Mouse (Mus musculus): ENCODE results near the gene Gm49339. TPM values are rescaled to one million over a fixed set of nuclear protein-coding genes. Genes with fewer than 3 reads are reported as not detected.

The Gm49339 gene
- polyA plus RNA-seq, 1 experiment from 2014 or later: 1.3 TPM

DNA sequence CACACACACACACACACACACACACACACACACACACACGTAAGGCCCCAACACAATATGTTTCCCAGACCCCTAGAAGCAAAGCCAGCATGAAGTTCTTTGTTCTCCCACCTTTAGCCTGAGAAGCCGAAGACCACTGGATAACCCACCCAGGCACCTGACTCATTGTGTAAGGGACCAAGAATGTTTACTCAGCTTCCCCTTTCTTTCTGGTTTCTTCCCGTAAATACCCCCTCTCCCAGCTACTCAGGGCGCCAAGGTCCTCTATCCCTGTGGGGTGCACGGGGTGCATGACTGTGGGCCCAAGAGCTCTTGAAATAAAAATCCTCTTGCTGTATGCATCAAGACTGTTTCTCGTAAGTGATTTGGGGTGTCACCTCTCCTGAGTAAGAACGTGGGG, 45.7 kb downstream of the Gm49339 start:
- Histone ChIP-seq H3K4me2 (replicated peaks) (no peak overlapping the region), H3K27ac (replicated peaks) (no peak overlapping the region), H3K27me3 (no peaks in the 10 kb centered on the region), H3K9ac (no peak overlapping the region), H3K36me3 (no peaks in the 10 kb centered on the region), H3K4me3 (replicated peaks) (no peak overlapping the region), H3K4me1 (no peaks in the 10 kb centered on the region), H3K9me3 (replicated peaks) (no peaks in the 10 kb centered on the region)
- ATAC-seq (ENCODE audit: insufficient number of reproducible peaks, low FRiP score, low TSS enrichment, low read depth): no peak
- 72% methylated on average over 7 of the region's 7 CpGs for WGBS

DNA sequence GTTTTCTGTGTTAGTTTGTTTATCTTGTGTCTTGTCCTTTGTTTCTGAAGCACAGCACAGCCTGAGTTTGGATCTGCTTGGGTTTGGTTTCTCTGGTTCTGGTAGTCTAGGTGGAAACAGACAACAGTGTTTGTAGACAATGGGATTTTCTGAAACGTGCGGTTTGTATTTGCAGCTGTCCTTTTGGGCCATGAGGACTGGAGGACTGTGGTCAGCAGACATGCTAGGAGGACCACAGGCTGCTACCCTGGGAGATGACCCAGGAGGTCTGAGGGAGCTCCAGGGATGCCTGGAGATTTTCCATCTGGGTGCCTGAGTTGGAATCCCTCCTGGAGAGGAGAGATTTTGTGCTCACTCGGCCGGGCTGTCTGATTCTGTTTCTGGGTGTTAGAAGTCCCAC, 46.2 kb downstream of the Gm49339 start:
- WGBS: 65% methylated on average over 4 of the region's 4 CpGs
- ATAC-seq (ENCODE audit: insufficient number of reproducible peaks, low FRiP score, low TSS enrichment, low read depth): no peak

DNA sequence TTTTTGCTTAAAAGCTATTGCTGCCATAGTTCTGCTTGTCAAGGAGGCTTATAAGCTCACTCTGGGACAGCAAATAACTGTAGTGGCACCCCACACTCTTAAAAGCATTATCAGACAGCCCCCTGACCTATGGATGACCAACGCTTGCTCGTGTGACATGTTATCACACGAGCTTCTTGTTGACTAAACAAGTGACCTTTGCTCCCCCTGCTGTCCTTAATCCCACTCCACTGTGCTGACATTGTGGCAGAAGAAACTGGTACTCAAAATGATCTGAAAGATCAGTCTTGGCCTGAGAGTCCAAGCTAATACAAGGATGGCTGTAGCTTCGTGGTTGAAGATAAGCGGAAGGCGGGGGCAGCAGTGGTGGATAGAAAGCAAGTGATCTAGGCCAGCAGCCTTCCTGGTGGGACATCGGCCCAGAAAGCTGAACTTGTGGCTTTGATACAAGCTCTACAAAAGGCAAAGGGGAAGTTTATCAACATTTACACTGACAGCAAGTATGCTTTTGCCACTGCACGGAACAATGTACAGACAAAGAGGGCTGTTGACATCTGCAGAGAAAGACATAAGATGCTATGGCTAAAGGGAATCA, 48.5 kb downstream of the Gm49339 start:
- Histone ChIP-seq H3K27ac (replicated peaks) (no peak overlapping the region), H3K4me3 (replicated peaks) (no peak overlapping the region), H3K4me1 (no peaks in the 10 kb centered on the region), H3K9me3 (replicated peaks) (no peaks in the 10 kb centered on the region), H3K9ac (no peak overlapping the region), H3K36me3 (no peaks in the 10 kb centered on the region), H3K27me3 (no peaks in the 10 kb centered on the region), H3K4me2 (replicated peaks) (no peak overlapping the region)
- 63% methylated on average over 8 of the region's 8 CpGs for WGBS
- no peak for ATAC-seq (ENCODE audit: insufficient number of reproducible peaks, low FRiP score, low TSS enrichment, low read depth)

More for the DNA sequence above, 46.2 kb downstream of the Gm49339 start:
- Histone ChIP-seq H3K4me2 (replicated peaks) (no peak overlapping the region), H3K4me3 (replicated peaks) (no peak overlapping the region), H3K27ac (replicated peaks) (no peak overlapping the region), H3K9me3 (replicated peaks) (no peaks in the 10 kb centered on the region), H3K27me3 (no peaks in the 10 kb centered on the region), H3K9ac (no peak overlapping the region), H3K4me1 (no peaks in the 10 kb centered on the region), H3K36me3 (no peaks in the 10 kb centered on the region)

DNA sequence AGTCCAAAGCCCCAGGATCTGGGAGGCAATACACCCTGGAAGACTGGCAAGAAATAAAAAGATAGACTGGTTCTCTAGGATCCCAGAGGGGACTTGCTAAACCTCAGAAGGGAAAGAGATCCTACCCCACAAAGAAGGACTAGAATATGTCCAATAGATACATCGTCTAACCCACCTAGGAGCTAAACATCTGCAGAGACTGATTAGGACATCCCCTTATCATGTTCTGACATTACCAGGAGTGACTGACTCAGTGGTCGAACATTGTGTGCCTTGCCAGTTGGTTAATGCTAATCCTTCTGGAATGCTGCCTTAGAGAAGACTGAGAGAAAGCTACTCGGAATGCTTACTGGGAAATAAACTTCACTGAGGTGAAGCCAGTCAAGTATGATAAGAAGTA, 49.1 kb downstream of the Gm49339 start:
- Histone ChIP-seq H3K4me1 (no peaks in the 10 kb centered on the region), H3K9ac (no peak overlapping the region), H3K4me2 (replicated peaks) (no peak overlapping the region), H3K9me3 (replicated peaks) (no peaks in the 10 kb centered on the region), H3K27me3 (no peaks in the 10 kb centered on the region), H3K27ac (replicated peaks) (no peak overlapping the region), H3K4me3 (replicated peaks) (no peak overlapping the region), H3K36me3 (no peaks in the 10 kb centered on the region)
- no peak for ATAC-seq (ENCODE audit: insufficient number of reproducible peaks, low FRiP score, low TSS enrichment, low read depth)
- WGBS: 62% methylated on average over 3 of the region's 3 CpGs

DNA sequence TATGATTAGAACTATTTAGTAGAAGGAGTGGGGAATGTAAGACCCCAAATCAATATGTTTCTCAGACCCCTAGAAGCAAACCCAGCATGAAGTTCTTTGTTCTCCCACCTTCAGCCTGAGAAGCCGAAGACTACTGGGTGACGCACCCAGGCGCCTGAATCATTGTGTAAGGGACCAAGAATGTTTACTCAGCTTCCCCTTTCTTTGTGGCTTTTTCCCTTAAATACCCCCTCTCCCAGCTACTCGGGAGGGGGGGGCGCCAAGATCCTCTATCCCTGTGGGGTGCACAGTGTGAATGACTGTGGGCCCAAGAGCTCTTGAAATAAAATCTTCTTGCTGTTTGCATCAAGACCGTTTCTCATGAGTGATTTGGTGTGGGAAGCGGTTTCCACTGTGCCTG, 50.4 kb downstream of the Gm49339 start:
- Histone ChIP-seq H3K36me3 (no peaks in the 10 kb centered on the region), H3K27me3 (no peaks in the 10 kb centered on the region), H3K4me3 (replicated peaks) (no peak overlapping the region), H3K9ac (no peak overlapping the region), H3K4me2 (replicated peaks) (no peak overlapping the region), H3K9me3 (replicated peaks) (no peaks in the 10 kb centered on the region), H3K4me1 (no peaks in the 10 kb centered on the region), H3K27ac (replicated peaks) (no peak overlapping the region)
- WGBS: 87% methylated on average over 7 of the region's 7 CpGs
- no peak for ATAC-seq (ENCODE audit: insufficient number of reproducible peaks, low FRiP score, low TSS enrichment, low read depth)

Other genes starting within 250 kb of the Gm49339 start
- 3.6 and 4.0 TPM in 2 replicates for gene Lilr4b, start within 50 bp of the Gm49339 start, polyA plus RNA-seq (2015; fragmentation: Nextera tagmentation; extraction: Ambion mirVana)
- gene Lilrb4a, start 10.3 kb downstream of the Gm49339 start, polyA plus RNA-seq (2015; fragmentation: Nextera tagmentation; extraction: Ambion mirVana): 4.9 and 5.1 TPM in 2 replicates
- gene Fam162b, start 109.9 kb downstream of the Gm49339 start, polyA plus RNA-seq (2015; fragmentation: Nextera tagmentation; extraction: Ambion mirVana): 1.1 and 1.5 TPM in 2 replicates
- not detected in 2 replicates for gene Gprc6a, start 150.8 kb downstream of the Gm49339 start, polyA plus RNA-seq (2015; fragmentation: Nextera tagmentation; extraction: Ambion mirVana)
- not detected in 2 replicates for gene Rfx6, start 197.1 kb downstream of the Gm49339 start, polyA plus RNA-seq (2015; fragmentation: Nextera tagmentation; extraction: Ambion mirVana)